Mouse (Mus musculus): Measurements from ENCODE around the gene Rfx7.
"Not testable (repeated sequence)": the region's sequence is repeated elsewhere in the genome, so short reads cannot be mapped to it uniquely, and the experiment has no call there.

Rfx7 gene

GRCm38 (mm10) chr9:72543590-72543989 is 11.6 kb downstream of the Rfx7 start:
- no peak for DNase-seq (ENCODE audit: low read depth)

- no peak for DNase-seq (ENCODE audit: low read depth)
Observed at GRCm38 (mm10) chr9:72558780-72559179, 26.7 kb downstream of the Rfx7 start.

GRCm38 (mm10) chr9:72560316-72560715 is 28.3 kb downstream of the Rfx7 start:
- no peak for DNase-seq (ENCODE audit: low read depth)

- DNase-seq (ENCODE audit: low read depth): no peak
Observed at GRCm38 (mm10) chr9:72563277-72563676, 31.2 kb downstream of the Rfx7 start.

- DNase-seq (ENCODE audit: low read depth): no peak
Observed at GRCm38 (mm10) chr9:72567116-72567515, 35.1 kb downstream of the Rfx7 start.

- DNase-seq (ENCODE audit: low read depth): peak; percentile 20
Observed at GRCm38 (mm10) chr9:72580216-72580615, 48.2 kb downstream of the Rfx7 start.

- no peak for DNase-seq (ENCODE audit: low read depth)
Observed at GRCm38 (mm10) chr9:72590861-72591260, 58.8 kb downstream of the Rfx7 start.

GRCm38 (mm10) chr9:72592016-72592415 is 60.0 kb downstream of the Rfx7 start:
- DNase-seq (ENCODE audit: low read depth): no peak

GRCm38 (mm10) chr9:72594656-72595055 is 62.6 kb downstream of the Rfx7 start:
- DNase-seq (ENCODE audit: low read depth): not testable (repeated sequence)

- DNase-seq (ENCODE audit: low read depth): no peak
Observed at GRCm38 (mm10) chr9:72600142-72600541, 68.1 kb downstream of the Rfx7 start.

- DNase-seq (ENCODE audit: low read depth): no peak
Observed at GRCm38 (mm10) chr9:72609771-72610170, 77.7 kb downstream of the Rfx7 start.

- no peak for DNase-seq (ENCODE audit: low read depth)
Observed at GRCm38 (mm10) chr9:72613884-72614283, 81.8 kb downstream of the Rfx7 start.

GRCm38 (mm10) chr9:72614786-72615480 is 82.9 kb downstream of the Rfx7 start:
- DNase-seq (ENCODE audit: low read depth): no peak

- no peak for DNase-seq (ENCODE audit: low read depth)
Observed at GRCm38 (mm10) chr9:72618037-72618436, 86.0 kb downstream of the Rfx7 start.

GRCm38 (mm10) chr9:72623605-72624004 is 91.6 kb downstream of the Rfx7 start:
- DNase-seq (ENCODE audit: low read depth): no peak

- DNase-seq (ENCODE audit: low read depth): no peak
Observed at GRCm38 (mm10) chr9:72627598-72627997, 95.6 kb downstream of the Rfx7 start.

- DNase-seq (ENCODE audit: low read depth): no peak
Observed at GRCm38 (mm10) chr9:72628591-72628990, 96.6 kb downstream of the Rfx7 start.

- no peak for DNase-seq (ENCODE audit: low read depth)
Observed at GRCm38 (mm10) chr9:72632198-72632597, 100.2 kb downstream of the Rfx7 start.

GRCm38 (mm10) chr9:72635134-72635533 is 103.1 kb downstream of the Rfx7 start:
- DNase-seq (ENCODE audit: low read depth): no peak

- DNase-seq (ENCODE audit: low read depth): no peak
Observed at GRCm38 (mm10) chr9:72636547-72636946, 104.5 kb downstream of the Rfx7 start.

GRCm38 (mm10) chr9:72637243-72637642 is 105.2 kb downstream of the Rfx7 start:
- DNase-seq (ENCODE audit: low read depth): no peak

- DNase-seq (ENCODE audit: low read depth): no peak
Observed at GRCm38 (mm10) chr9:72638951-72639842, 107.2 kb downstream of the Rfx7 start.

All from fibroblast of lung, adult 2 months (primary cell).